Mouse (Mus musculus): Measurements from ENCODE around the gene Atxn2. TPM values are rescaled to one million over a fixed set of nuclear protein-coding genes. Genes with fewer than 3 reads are reported as not detected.

Atxn2 gene
- polyA plus RNA-seq, 1 experiment from 2014 or later = 75.2 TPM

GRCm38 (mm10) chr5:121783862-121784500 is 72.8 kb downstream of the Atxn2 start:
- Histone ChIP-seq H3K9ac (ENCODE audit: low read depth, low read length) (no peak overlapping the region), H3K4me2 (replicated peaks; ENCODE audit: low read depth, low read length) (no peak overlapping the region), H3K27ac (ENCODE audit: low read depth, low read length) (no peak overlapping the region), H3K4me3 (ENCODE audit: low read depth, low read length) (no peak overlapping the region), H3K36me3 (ENCODE audit: control insufficient read depth, insufficient read depth, low read length) (no peaks in the 10 kb centered on the region), H3K9me3 (ENCODE audit: control insufficient read depth, low read length) (no peaks in the 10 kb centered on the region), H3K4me1 (replicated peaks; ENCODE audit: control insufficient read depth, insufficient read depth, low read length) (no peaks in the 10 kb centered on the region), H3K27me3 (ENCODE audit: control insufficient read depth, insufficient read depth, low read length) (no peaks in the 10 kb centered on the region)
- ATAC-seq (ENCODE audit: low FRiP score) (no peak), DNase-seq (ENCODE audit: low spot score) (no peak)
- WGBS = 88% methylated on average over 10 of the region's 10 CpGs

- H3K36me3 ChIP-seq (ENCODE audit: control insufficient read depth, insufficient read depth, low read length) = peaks cover 5% of the 10 kb centered on the region; the same call in 1 of the 2 replicates
- H3K4me3 ChIP-seq (ENCODE audit: low read depth, low read length) = no peak overlapping the region
- H3K4me1 ChIP-seq (replicated peaks; ENCODE audit: control insufficient read depth, insufficient read depth, low read length) = no peaks in the 10 kb centered on the region
- no peak overlapping the region for H3K27ac ChIP-seq (ENCODE audit: low read depth, low read length)
- no peak overlapping the region for H3K4me2 ChIP-seq (replicated peaks; ENCODE audit: low read depth, low read length)
- 88% methylated on average over 5 of the region's 5 CpGs for WGBS
- ATAC-seq (ENCODE audit: low FRiP score) = no peak
- H3K9ac ChIP-seq (ENCODE audit: low read depth, low read length) = no peak overlapping the region
- H3K27me3 ChIP-seq (ENCODE audit: control insufficient read depth, insufficient read depth, low read length) = no peaks in the 10 kb centered on the region
- DNase-seq (ENCODE audit: low spot score) = no peak
- H3K9me3 ChIP-seq (ENCODE audit: control insufficient read depth, low read length) = no peaks in the 10 kb centered on the region
Measured at GRCm38 (mm10) chr5:121791026-121791425, 79.9 kb downstream of the Atxn2 start.

GRCm38 (mm10) chr5:121795800-121796199 is 84.7 kb downstream of the Atxn2 start:
- DNase-seq (ENCODE audit: low spot score) (no peak), ATAC-seq (ENCODE audit: low FRiP score) (no peak)
- H3K4me1 ChIP-seq (replicated peaks; ENCODE audit: control insufficient read depth, insufficient read depth, low read length) = no peaks in the 10 kb centered on the region
- no peak overlapping the region for H3K27ac ChIP-seq (ENCODE audit: low read depth, low read length)
- peaks cover 14% of the 10 kb centered on the region for H3K36me3 ChIP-seq (ENCODE audit: control insufficient read depth, insufficient read depth, low read length)
- H3K9ac ChIP-seq (ENCODE audit: low read depth, low read length) = no peak overlapping the region
- no peak overlapping the region for H3K4me2 ChIP-seq (replicated peaks; ENCODE audit: low read depth, low read length)
- WGBS = 91% methylated on average over 3 of the region's 3 CpGs
- H3K9me3 ChIP-seq (ENCODE audit: control insufficient read depth, low read length) = no peaks in the 10 kb centered on the region
- H3K27me3 ChIP-seq (ENCODE audit: control insufficient read depth, insufficient read depth, low read length) = no peaks in the 10 kb centered on the region
- H3K4me3 ChIP-seq (ENCODE audit: low read depth, low read length) = no peak overlapping the region

GRCm38 (mm10) chr5:121798447-121798846 is 87.3 kb downstream of the Atxn2 start:
- DNase-seq (ENCODE audit: low spot score) (no peak), ATAC-seq (ENCODE audit: low FRiP score) (no peak)
- Histone ChIP-seq H3K27me3 (ENCODE audit: control insufficient read depth, insufficient read depth, low read length) (no peaks in the 10 kb centered on the region), H3K27ac (ENCODE audit: low read depth, low read length) (no peak overlapping the region), H3K9me3 (ENCODE audit: control insufficient read depth, low read length) (no peaks in the 10 kb centered on the region), H3K4me1 (replicated peaks; ENCODE audit: control insufficient read depth, insufficient read depth, low read length) (no peaks in the 10 kb centered on the region), H3K4me3 (ENCODE audit: low read depth, low read length) (no peak overlapping the region), H3K9ac (ENCODE audit: low read depth, low read length) (no peak overlapping the region), H3K36me3 (ENCODE audit: control insufficient read depth, insufficient read depth, low read length) (peaks cover 11% of the 10 kb centered on the region), H3K4me2 (replicated peaks; ENCODE audit: low read depth, low read length) (no peak overlapping the region)
- 94% methylated on average over 2 of the region's 2 CpGs for WGBS

- Histone ChIP-seq H3K9ac (ENCODE audit: low read depth, low read length) (no peak overlapping the region), H3K27me3 (ENCODE audit: control insufficient read depth, insufficient read depth, low read length) (no peaks in the 10 kb centered on the region), H3K4me3 (ENCODE audit: low read depth, low read length) (no peak overlapping the region), H3K36me3 (ENCODE audit: control insufficient read depth, insufficient read depth, low read length) (peaks cover 11% of the 10 kb centered on the region; the same call in 1 of the 2 replicates), H3K9me3 (ENCODE audit: control insufficient read depth, low read length) (no peaks in the 10 kb centered on the region), H3K27ac (ENCODE audit: low read depth, low read length) (no peak overlapping the region), H3K4me1 (replicated peaks; ENCODE audit: control insufficient read depth, insufficient read depth, low read length) (no peaks in the 10 kb centered on the region), H3K4me2 (replicated peaks; ENCODE audit: low read depth, low read length) (no peak overlapping the region)
- 96% methylated on average over 3 of the region's 3 CpGs for WGBS
- DNase-seq (ENCODE audit: low spot score) (no peak), ATAC-seq (ENCODE audit: low FRiP score) (no peak)
Measured at GRCm38 (mm10) chr5:121807186-121807585, 96.0 kb downstream of the Atxn2 start.

- H3K27ac ChIP-seq (ENCODE audit: low read depth, low read length) = no peak overlapping the region
- no peak for ATAC-seq (ENCODE audit: low FRiP score)
- H3K4me3 ChIP-seq (ENCODE audit: low read depth, low read length) = no peak overlapping the region
- no peak overlapping the region for H3K4me2 ChIP-seq (replicated peaks; ENCODE audit: low read depth, low read length)
- H3K4me1 ChIP-seq (replicated peaks; ENCODE audit: control insufficient read depth, insufficient read depth, low read length) = no peaks in the 10 kb centered on the region
- no peaks in the 10 kb centered on the region for H3K27me3 ChIP-seq (ENCODE audit: control insufficient read depth, insufficient read depth, low read length)
- H3K9ac ChIP-seq (ENCODE audit: low read depth, low read length) = no peak overlapping the region
- no peak for DNase-seq (ENCODE audit: low spot score)
- WGBS = 86% methylated on average over 2 of the region's 2 CpGs
- no peaks in the 10 kb centered on the region for H3K9me3 ChIP-seq (ENCODE audit: control insufficient read depth, low read length)
- H3K36me3 ChIP-seq (ENCODE audit: control insufficient read depth, insufficient read depth, low read length) = peaks cover 19% of the 10 kb centered on the region
Measured at GRCm38 (mm10) chr5:121808202-121808601, 97.1 kb downstream of the Atxn2 start.

GRCm38 (mm10) chr5:121809667-121810224 is 98.6 kb downstream of the Atxn2 start:
- no peaks in the 10 kb centered on the region for H3K4me1 ChIP-seq (replicated peaks; ENCODE audit: control insufficient read depth, insufficient read depth, low read length)
- no peak overlapping the region for H3K9ac ChIP-seq (ENCODE audit: low read depth, low read length)
- H3K4me2 ChIP-seq (replicated peaks; ENCODE audit: low read depth, low read length) = no peak overlapping the region
- DNase-seq (ENCODE audit: low spot score) (no peak), ATAC-seq (ENCODE audit: low FRiP score) (no peak)
- no peaks in the 10 kb centered on the region for H3K9me3 ChIP-seq (ENCODE audit: control insufficient read depth, low read length)
- H3K27me3 ChIP-seq (ENCODE audit: control insufficient read depth, insufficient read depth, low read length) = no peaks in the 10 kb centered on the region
- peaks cover 24% of the 10 kb centered on the region for H3K36me3 ChIP-seq (ENCODE audit: control insufficient read depth, insufficient read depth, low read length)
- no peak overlapping the region for H3K4me3 ChIP-seq (ENCODE audit: low read depth, low read length)
- no peak overlapping the region for H3K27ac ChIP-seq (ENCODE audit: low read depth, low read length)
- 88% methylated on average over 5 of the region's 5 CpGs for WGBS

- Histone ChIP-seq H3K4me1 (replicated peaks; ENCODE audit: control insufficient read depth, insufficient read depth, low read length) (no peaks in the 10 kb centered on the region), H3K27me3 (ENCODE audit: control insufficient read depth, insufficient read depth, low read length) (no peaks in the 10 kb centered on the region), H3K9ac (ENCODE audit: low read depth, low read length) (no peak overlapping the region), H3K36me3 (ENCODE audit: control insufficient read depth, insufficient read depth, low read length) (peaks cover 24% of the 10 kb centered on the region), H3K9me3 (ENCODE audit: control insufficient read depth, low read length) (no peaks in the 10 kb centered on the region), H3K4me2 (replicated peaks; ENCODE audit: low read depth, low read length) (no peak overlapping the region), H3K27ac (ENCODE audit: low read depth, low read length) (no peak overlapping the region), H3K4me3 (ENCODE audit: low read depth, low read length) (no peak overlapping the region)
- no peak for DNase-seq (ENCODE audit: low spot score)
- no peak for ATAC-seq (ENCODE audit: low FRiP score)
- WGBS = 92% methylated on average over 17 of the region's 17 CpGs
Measured at GRCm38 (mm10) chr5:121810331-121811151, 99.4 kb downstream of the Atxn2 start.

Measured in hindbrain, embryonic 11.5 days (tissue).